In the genomic region with DNA sequence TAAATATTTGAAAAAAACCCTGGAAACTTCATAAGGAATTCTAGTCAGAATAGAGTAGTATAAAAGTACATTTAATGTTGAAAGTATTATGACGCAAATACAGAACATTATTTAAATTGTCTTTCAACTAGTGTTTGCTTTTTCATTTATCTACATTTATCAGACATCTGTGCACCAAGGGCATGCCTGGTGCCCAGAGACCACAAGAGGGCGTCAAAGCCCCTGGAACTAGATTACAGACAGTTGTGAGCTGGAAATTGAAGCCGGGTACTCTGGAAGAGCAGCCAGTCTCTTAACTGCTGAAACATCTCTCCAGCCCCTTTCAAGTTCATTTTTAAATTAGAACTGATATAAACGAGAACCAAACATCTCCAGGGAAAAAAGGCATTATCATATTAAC, we compare ENCODE assay signal across 9 mouse cellular contexts. TPM values are rescaled to one million over a fixed set of nuclear protein-coding genes. Genes with fewer than 3 reads are reported as not detected.
DNase-seq lines count a peak whose midpoint lies in the region; TF ChIP-seq lines count a peak whose summit lies in the region.
"Had no signal": no experiment of that assay in that cellular context is flagged by ENCODE, and none has a peak within 500 bp of the region (broad histone marks: within the 10 kb centered on the region; RNA-seq: fewer than 3 reads in every experiment).

No protein-coding gene starts in this region.

- TF ChIP-seq POLR2A in cerebellum, adult 2 months (IDR thresholded peaks at IDR 0.05; ENCODE audit: borderline replicate concordance, insufficient read depth, low read length): no peak

- peak; percentile 58; the same call in 1 of the 2 replicates for TF ChIP-seq CTCF in cerebellum, adult 2 months (IDR thresholded peaks at IDR 0.05; ENCODE audit: borderline replicate concordance, insufficient read depth, low read depth, low read length)

- H3K4me3 ChIP-seq in cerebellum, adult 2 months (replicated peaks; ENCODE audit: insufficient read depth, low read depth, low read length): no peak overlapping the region
- no peak overlapping the region for H3K4me3 ChIP-seq in limb, embryonic 10.5 days
- H3K4me3 ChIP-seq: liver, embryonic 15.5 days had no signal

- peaks cover 63% of the 10 kb centered on the region for H3K36me3 ChIP-seq in limb, embryonic 10.5 days

- no peaks in the 10 kb centered on the region for H3K27me3 ChIP-seq in cerebellum, adult 2 months (ENCODE audit: control insufficient read depth, insufficient read depth, low read length)
- no peaks in the 10 kb centered on the region for H3K27me3 ChIP-seq in limb, embryonic 10.5 days (ENCODE audit: low read depth, poor library complexity, severe bottlenecking)
- H3K27me3 ChIP-seq: liver, embryonic 15.5 days had no signal

- 44% methylated on average over 4 of the region's 4 CpGs for WGBS in cerebellum, adult 2 months
- WGBS in limb, embryonic 10.5 days: 61% methylated on average over 4 of the region's 4 CpGs

- DNase-seq in cerebellum, adult 2 months: no peak
- DNase-seq in cerebellum, adult 9-11 months: no peak
- peak; percentile 37 to 51 for DNase-seq in layer of hippocampus, postnatal 10 days (ENCODE audit: low spot score in 2 of 2)
- no peak for DNase-seq in layer of hippocampus, postnatal 14 days (ENCODE audit: low spot score in 2 of 2)
- peak; percentile 27 for DNase-seq in adipocyte (ENCODE audit: low spot score)
- peak; percentile 50 for DNase-seq in limb, embryonic 10.5 days (ENCODE audit: low spot score)
- peak; percentile 38 to 45 for DNase-seq in thymus, postnatal 36 days
- no peak for DNase-seq in right cerebral cortex, postnatal 14 days

- H3K9me3 ChIP-seq in limb, embryonic 10.5 days (replicated peaks): no peaks in the 10 kb centered on the region
- H3K9me3 ChIP-seq: liver, embryonic 15.5 days had no signal

- H3K4me1 ChIP-seq in cerebellum, adult 2 months (ENCODE audit: control insufficient read depth, insufficient read depth, low read length): no peaks in the 10 kb centered on the region
- no peaks in the 10 kb centered on the region for H3K4me1 ChIP-seq in limb, embryonic 10.5 days

- no peak overlapping the region for H3K27ac ChIP-seq in cerebellum, adult 2 months (ENCODE audit: insufficient read depth, low read length)
- no peak overlapping the region for H3K27ac ChIP-seq in limb, embryonic 10.5 days
- H3K27ac ChIP-seq: liver, embryonic 15.5 days had no signal

RNA-seq across cellular contexts. Expression of a gene that starts 23.0 kb away (rescaled TPM):
- polyA plus RNA-seq in cerebellum, adult 2 months (2012; rRNA removed): 44.9 and 48.5 TPM in 2 replicates
- total RNA-seq in layer of hippocampus, postnatal 10 days (2021): 10 to 100 TPM; 36.2 to 38.8 TPM
- total RNA-seq in layer of hippocampus, postnatal 14 days (2021): 10 to 100 TPM; 43.7 to 45.7 TPM
- polyA plus RNA-seq in limb, embryonic 10.5 days (2016; fragmentation: Nextera tagmentation; extraction: Ambion mirVana): 53.4 and 64.7 TPM in 2 replicates

Comparison
In these comparisons a context has a peak if more than half of its experiments do, and no peak if none do; other contexts are left out.
1. DNase-seq: peak in layer of hippocampus, postnatal 10 days (2 of 2), adipocyte (single experiment), limb, embryonic 10.5 days (single experiment) and thymus, postnatal 36 days (2 of 2); none in cerebellum, adult 2 months (0 of 2), cerebellum, adult 9-11 months (single experiment), layer of hippocampus, postnatal 14 days (0 of 2) and right cerebral cortex, postnatal 14 days (single experiment).